16 mouse cellular contexts compared by ENCODE assay signal in genomic region chr11:63894188-63894587, GRCm38 (mm10). TPM values are rescaled to one million over a fixed set of nuclear protein-coding genes. Genes with fewer than 3 reads are reported as not detected.
DNase-seq lines count a peak whose midpoint lies in the region; ATAC-seq lines count a peak whose summit lies in the region.
"Had no signal": no experiment of that assay in that cellular context is flagged by ENCODE, and none has a peak within 500 bp of the region (broad histone marks: within the 10 kb centered on the region; RNA-seq: fewer than 3 reads in every experiment).

No protein-coding gene starts in this region.

- no peak overlapping the region for H3K27ac ChIP-seq in kidney, embryonic 15.5 days
- H3K27ac ChIP-seq: embryonic facial prominence, embryonic 15.5 days; forebrain, embryonic 10.5 days; heart, embryonic 13.5 days; hindbrain, embryonic 14.5 days; liver, embryonic 14.5 days; midbrain, embryonic 13.5 days; neural tube, embryonic 12.5 days had no signal

- H3K4me3 ChIP-seq in kidney, embryonic 15.5 days (replicated peaks): no peak overlapping the region
- H3K4me3 ChIP-seq: embryonic facial prominence, embryonic 15.5 days; forebrain, embryonic 10.5 days; heart, embryonic 13.5 days; midbrain, embryonic 13.5 days; neural tube, embryonic 12.5 days had no signal

- no peaks in the 10 kb centered on the region for H3K36me3 ChIP-seq in kidney, embryonic 15.5 days
- H3K36me3 ChIP-seq: embryonic facial prominence, embryonic 15.5 days; forebrain, embryonic 10.5 days; heart, embryonic 13.5 days; midbrain, embryonic 13.5 days; neural tube, embryonic 12.5 days had no signal

- DNase-seq in kidney, adult 11 months: peak; percentile 43
- DNase-seq in fat pad, adult 2 months (ENCODE audit: extremely low read depth, low read depth, low spot score): peak; percentile 63
- peak; percentile 27 to 39 for DNase-seq in kidney, adult 8-10 months
- peak; percentile 44 to 60 for DNase-seq in kidney, postnatal 4 days
- no peak for DNase-seq in B cell, adult 2 months
- DNase-seq in spleen, adult 12 weeks (ENCODE audit: low spot score): no peak
- DNase-seq: cerebellum, adult 11 months; right cerebral cortex, postnatal 25 days had no signal

- no peak overlapping the region for H3K4me2 ChIP-seq in kidney, embryonic 15.5 days
- H3K4me2 ChIP-seq: embryonic facial prominence, embryonic 15.5 days; heart, embryonic 13.5 days; hindbrain, embryonic 14.5 days; midbrain, embryonic 13.5 days; neural tube, embryonic 12.5 days had no signal

- WGBS in kidney, embryonic 15.5 days: 66% methylated on average over 6 of the region's 6 CpGs

- no peak; the same call in 1 of the 2 replicates for ATAC-seq in kidney, embryonic 15.5 days (replicated peaks; ENCODE audit: low FRiP score)
- ATAC-seq: midbrain, embryonic 13.5 days had no signal

- peaks cover 11% of the 10 kb centered on the region for H3K4me1 ChIP-seq in kidney, embryonic 15.5 days

- peaks cover 10% of the 10 kb centered on the region for H3K27me3 ChIP-seq in kidney, embryonic 15.5 days
- H3K27me3 ChIP-seq: heart, embryonic 13.5 days had no signal

- no peaks in the 10 kb centered on the region for H3K9me3 ChIP-seq in kidney, embryonic 15.5 days (replicated peaks)
- H3K9me3 ChIP-seq: embryonic facial prominence, embryonic 15.5 days; forebrain, embryonic 10.5 days; heart, embryonic 13.5 days; midbrain, embryonic 13.5 days; neural tube, embryonic 12.5 days had no signal

- no peak overlapping the region for H3K9ac ChIP-seq in kidney, embryonic 15.5 days
- H3K9ac ChIP-seq: embryonic facial prominence, embryonic 15.5 days; heart, embryonic 13.5 days; hindbrain, embryonic 14.5 days; liver, embryonic 14.5 days; midbrain, embryonic 13.5 days; neural tube, embryonic 12.5 days had no signal

RNA-seq across cellular contexts. Expression of gene Hs3st3b1, which starts 27.9 kb away (rescaled TPM):
- polyA plus RNA-seq in kidney, embryonic 15.5 days (2015; fragmentation: Nextera tagmentation; extraction: Ambion mirVana): 33.2 and 34.6 TPM in 2 replicates

Comparison
In these comparisons a context has a peak if more than half of its experiments do, and no peak if none do; other contexts are left out.
1. DNase-seq: peak in kidney, adult 11 months (single experiment), fat pad, adult 2 months (single experiment), kidney, adult 8-10 months (2 of 2) and kidney, postnatal 4 days (2 of 2); none in B cell, adult 2 months (0 of 2) and spleen, adult 12 weeks (single experiment).